Mouse (Mus musculus) left cerebral cortex, adult 18-20 months (tissue): ENCODE measurements around the gene Atf7. TPM values are rescaled to one million over a fixed set of nuclear protein-coding genes. Genes with fewer than 3 reads are reported as not detected.
"Not testable (repeated sequence)": the region's sequence is repeated elsewhere in the genome, so short reads cannot be mapped to it uniquely, and the experiment has no call there.

ENCODE experiments used
- DNase-seq, 2 experiments: peaks; one replicate each; pipeline ENCODE4 v3.0.0; 2021 to 2022; ENCODE audit warnings: low spot score in 2 of 2, mixed read lengths in 1 of 2
- total RNA-seq, 2 experiments: library from RNA; stranded (reverse); gene quantifications; 2 replicates each; pipeline ENCODE4 v1.2.3; 2021

Atf7 gene
- total RNA-seq, 2 experiments from 2014 or later: 33.9 to 36.3 TPM

- DNase-seq: no peak
Measured at GRCm38 (mm10) chr15:102622536-102622935, 2.7 kb downstream of the Atf7 start.

- no peak for DNase-seq
Measured at GRCm38 (mm10) chr15:102620765-102621164, 4.5 kb downstream of the Atf7 start.

- no peak for DNase-seq
Measured at GRCm38 (mm10) chr15:102619486-102619885, 5.8 kb downstream of the Atf7 start.

- DNase-seq: no peak
Measured at GRCm38 (mm10) chr15:102617654-102618053, 7.6 kb downstream of the Atf7 start.

- no peak for DNase-seq
Measured at GRCm38 (mm10) chr15:102616174-102616573, 9.1 kb downstream of the Atf7 start.

- no peak for DNase-seq
Measured at GRCm38 (mm10) chr15:102614224-102614623, 11.0 kb downstream of the Atf7 start.

- DNase-seq: no peak
Measured at GRCm38 (mm10) chr15:102612966-102613365, 12.3 kb downstream of the Atf7 start.

- not testable (repeated sequence) for DNase-seq
Measured at GRCm38 (mm10) chr15:102608586-102608985, 16.7 kb downstream of the Atf7 start.

- DNase-seq: no peak
Measured at GRCm38 (mm10) chr15:102593996-102594656, 31.1 kb downstream of the Atf7 start.

GRCm38 (mm10) chr15:102592674-102593073 lies 32.6 kb downstream of the Atf7 start:
- DNase-seq: no peak

GRCm38 (mm10) chr15:102590567-102590966 lies 34.7 kb downstream of the Atf7 start:
- no peak for DNase-seq

GRCm38 (mm10) chr15:102589826-102590225 lies 35.4 kb downstream of the Atf7 start:
- no peak for DNase-seq

GRCm38 (mm10) chr15:102585501-102585900 lies 39.8 kb downstream of the Atf7 start:
- no peak for DNase-seq

GRCm38 (mm10) chr15:102583708-102584383 lies 41.4 kb downstream of the Atf7 start:
- DNase-seq: peak; percentile 17 to 37

GRCm38 (mm10) chr15:102581205-102581604 lies 44.1 kb downstream of the Atf7 start:
- DNase-seq: no peak

GRCm38 (mm10) chr15:102578351-102578750 lies 46.9 kb downstream of the Atf7 start:
- DNase-seq: no peak

GRCm38 (mm10) chr15:102576972-102577371 lies 48.3 kb downstream of the Atf7 start:
- no peak for DNase-seq

GRCm38 (mm10) chr15:102572081-102572480 lies 53.2 kb downstream of the Atf7 start:
- DNase-seq: no peak

GRCm38 (mm10) chr15:102567849-102568248 lies 57.4 kb downstream of the Atf7 start:
- DNase-seq: no peak

GRCm38 (mm10) chr15:102563681-102564080 lies 61.6 kb downstream of the Atf7 start:
- DNase-seq: no peak

GRCm38 (mm10) chr15:102563061-102563460 lies 62.2 kb downstream of the Atf7 start:
- no peak for DNase-seq

- no peak for DNase-seq
Measured at GRCm38 (mm10) chr15:102562491-102562890, 62.8 kb downstream of the Atf7 start.

- DNase-seq: no peak
Measured at GRCm38 (mm10) chr15:102557580-102557979, 67.7 kb downstream of the Atf7 start.
